Mouse (Mus musculus): Measurements from ENCODE around the gene Axl. TPM values are rescaled to one million over a fixed set of nuclear protein-coding genes. Genes with fewer than 3 reads are reported as not detected.

The Axl gene
- polyA plus RNA-seq (2014; fragmentation: Illumina TruSeq; extraction: RNeasy Lipid Tissue Mini Kit (QIAGEN cat#74804); ENCODE audit: low replicate concordance) = 12.1 TPM

DNA sequence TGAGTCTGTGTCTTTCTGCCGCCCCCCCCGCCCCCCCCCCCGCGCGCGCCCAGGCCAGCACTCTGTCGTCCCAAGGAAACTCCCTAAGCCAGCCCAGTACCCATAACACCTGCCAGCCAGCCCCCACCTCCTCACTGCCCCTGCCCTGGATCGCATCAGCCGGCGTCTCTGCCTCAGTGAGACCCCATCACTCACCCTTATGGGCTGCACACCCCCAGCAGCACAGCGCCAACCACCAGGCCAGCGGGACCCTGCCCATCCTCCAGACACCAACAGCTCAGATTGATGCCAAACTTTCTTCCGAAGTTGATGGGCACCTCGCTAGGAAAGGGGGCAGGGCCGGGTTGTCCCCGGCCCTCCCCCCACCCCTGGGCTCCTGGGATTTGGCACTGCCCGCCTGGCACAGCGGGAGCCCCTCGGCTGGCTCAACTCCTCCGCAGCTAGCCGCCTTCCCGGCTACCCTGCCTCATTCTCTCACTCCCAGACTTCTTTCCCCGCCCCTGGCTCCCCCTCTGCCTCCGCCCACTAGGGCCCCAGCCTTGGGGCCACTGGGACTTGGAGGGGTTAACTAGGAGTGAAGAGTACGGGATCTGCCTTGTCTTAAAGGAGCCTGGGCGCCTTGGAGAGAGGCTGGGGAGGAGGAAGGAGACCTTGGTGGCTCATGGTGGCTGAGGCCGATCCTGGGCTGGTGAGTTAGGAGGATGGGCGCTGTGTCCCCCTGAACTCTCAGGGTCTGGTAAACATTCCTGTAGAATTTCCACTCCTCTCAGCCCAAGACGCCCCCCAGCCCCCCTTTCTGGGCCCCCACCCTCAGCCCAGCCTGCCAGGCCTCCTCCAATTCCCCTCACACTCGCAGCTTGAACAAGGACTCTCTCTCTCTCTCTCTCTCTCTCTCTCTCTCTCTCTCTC lies at the start of gene Axl:
Axl (minus strand) TSS at position 486 of the 909 bp plus-strand sequence.

GRCm38 (mm10) chr7:25816241-25816919 lies 27.9 kb upstream of the Axl start, which contains the start of gene Cyp2s1:
Gene Cyp2s1 (minus strand): TSS chr7:25816913.

DNA sequence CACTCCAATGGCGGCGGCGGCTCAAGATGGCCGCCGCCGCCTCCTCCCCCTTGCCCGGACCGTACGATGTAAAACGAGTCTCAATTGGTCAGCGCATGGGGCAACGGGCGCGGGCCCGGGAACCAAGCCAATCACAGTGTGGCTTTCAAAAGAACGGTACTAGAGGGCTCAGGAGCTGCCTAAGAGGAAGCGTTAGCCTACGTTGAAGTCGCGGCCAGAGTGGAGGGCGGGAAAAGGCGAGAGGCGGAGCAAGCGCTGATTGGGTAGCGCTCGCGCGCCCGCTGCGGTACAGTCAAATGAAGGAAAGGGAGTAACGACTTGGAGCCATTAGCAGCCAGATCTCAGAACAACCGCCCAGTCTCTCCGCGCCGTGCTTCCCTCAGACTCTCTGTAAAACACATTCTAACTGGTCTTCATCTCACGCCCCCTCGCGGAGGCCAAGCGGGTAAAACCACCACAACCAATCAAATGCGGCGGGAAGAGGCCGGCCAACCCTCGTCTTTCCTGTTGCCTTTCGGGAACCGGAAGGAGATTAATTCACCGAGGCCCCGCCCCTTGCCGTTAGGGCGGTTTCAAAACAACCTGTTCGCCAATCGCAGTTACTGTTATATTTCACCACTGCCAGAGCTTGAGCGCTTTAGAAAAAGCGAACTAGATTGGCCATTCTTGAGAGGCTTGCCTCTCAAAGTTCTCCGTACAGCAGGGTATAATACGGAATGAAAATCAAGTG lies 33.6 kb downstream of the Axl start, which contains the start of gene Hnrnpul1:
Hnrnpul1 (minus strand) TSS at position 20 of the 730 bp plus-strand sequence.

DNA sequence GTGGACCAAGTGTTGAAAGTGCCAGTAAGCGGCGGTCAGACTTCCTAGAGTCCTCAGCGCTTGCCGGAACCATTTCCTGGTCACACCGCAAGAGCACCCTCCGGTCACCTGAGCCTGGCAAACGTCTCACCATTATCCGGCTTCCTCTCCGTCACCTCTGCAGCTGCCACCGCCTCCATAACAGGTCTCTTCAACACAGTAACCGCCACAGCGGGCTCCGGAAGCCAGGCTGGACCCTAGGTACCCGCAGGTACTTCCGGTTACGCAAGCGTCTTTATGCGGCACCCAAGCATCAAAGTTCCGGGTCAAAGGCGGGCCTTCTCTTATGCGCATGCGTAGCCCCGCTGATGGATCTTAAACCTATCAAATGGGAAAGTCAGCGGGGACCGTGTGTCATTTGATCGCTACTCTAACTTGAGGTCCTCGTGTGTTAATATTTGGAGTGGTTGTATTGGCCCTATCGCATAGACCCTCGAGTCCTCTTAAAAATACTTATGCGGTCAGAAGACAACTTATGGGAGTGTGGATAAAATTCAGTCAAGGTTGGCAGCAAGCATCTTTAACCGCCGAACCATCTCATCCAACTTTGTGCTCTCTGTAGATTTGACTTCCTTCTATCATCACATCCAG lies 69.6 kb downstream of the Axl start, which contains the start of gene Ccdc97:
Ccdc97 (minus strand) TSS at position 301 of the 630 bp plus-strand sequence.

Other genes starting within 250 kb of the Axl start
- 0.71 TPM for gene Ceacam2, start 248.8 kb downstream of the Axl start, polyA plus RNA-seq (2014; fragmentation: Illumina TruSeq; extraction: RNeasy Lipid Tissue Mini Kit (QIAGEN cat#74804); ENCODE audit: low replicate concordance)
- gene Erich4, start 172.8 kb downstream of the Axl start, polyA plus RNA-seq (2014; fragmentation: Illumina TruSeq; extraction: RNeasy Lipid Tissue Mini Kit (QIAGEN cat#74804); ENCODE audit: low replicate concordance) = 3.4 TPM
- 32.4 TPM for gene Dmac2, start 169.3 kb downstream of the Axl start, polyA plus RNA-seq (2014; fragmentation: Illumina TruSeq; extraction: RNeasy Lipid Tissue Mini Kit (QIAGEN cat#74804); ENCODE audit: low replicate concordance)
- not detected for gene B3gnt8, start 162.1 kb downstream of the Axl start, polyA plus RNA-seq (2014; fragmentation: Illumina TruSeq; extraction: RNeasy Lipid Tissue Mini Kit (QIAGEN cat#74804); ENCODE audit: low replicate concordance)
- not detected for gene Bckdha, start 129.7 kb downstream of the Axl start, polyA plus RNA-seq (2014; fragmentation: Illumina TruSeq; extraction: RNeasy Lipid Tissue Mini Kit (QIAGEN cat#74804); ENCODE audit: low replicate concordance)
- 0.89 TPM for gene Exosc5, start 129.5 kb downstream of the Axl start, polyA plus RNA-seq (2014; fragmentation: Illumina TruSeq; extraction: RNeasy Lipid Tissue Mini Kit (QIAGEN cat#74804); ENCODE audit: low replicate concordance)
- not detected for gene Tmem91, start 113.5 kb downstream of the Axl start, polyA plus RNA-seq (2014; fragmentation: Illumina TruSeq; extraction: RNeasy Lipid Tissue Mini Kit (QIAGEN cat#74804); ENCODE audit: low replicate concordance)
- gene B9d2, start 107.9 kb downstream of the Axl start, polyA plus RNA-seq (2014; fragmentation: Illumina TruSeq; extraction: RNeasy Lipid Tissue Mini Kit (QIAGEN cat#74804); ENCODE audit: low replicate concordance) = not detected
- gene Tgfb1, start 101.7 kb downstream of the Axl start, polyA plus RNA-seq (2014; fragmentation: Illumina TruSeq; extraction: RNeasy Lipid Tissue Mini Kit (QIAGEN cat#74804); ENCODE audit: low replicate concordance) = 0.52 TPM
- 0.56 TPM for gene Ccdc97, start 69.6 kb downstream of the Axl start, polyA plus RNA-seq (2014; fragmentation: Illumina TruSeq; extraction: RNeasy Lipid Tissue Mini Kit (QIAGEN cat#74804); ENCODE audit: low replicate concordance)
- 29.2 TPM for gene Hnrnpul1, start 33.9 kb downstream of the Axl start, polyA plus RNA-seq (2014; fragmentation: Illumina TruSeq; extraction: RNeasy Lipid Tissue Mini Kit (QIAGEN cat#74804); ENCODE audit: low replicate concordance)
- gene Cyp2s1, start 28.2 kb upstream of the Axl start, polyA plus RNA-seq (2014; fragmentation: Illumina TruSeq; extraction: RNeasy Lipid Tissue Mini Kit (QIAGEN cat#74804); ENCODE audit: low replicate concordance) = 7.0 TPM
- 600 TPM for gene Cyp2b10, start 108.9 kb upstream of the Axl start, polyA plus RNA-seq (2014; fragmentation: Illumina TruSeq; extraction: RNeasy Lipid Tissue Mini Kit (QIAGEN cat#74804); ENCODE audit: low replicate concordance)

Data from small intestine, adult 10 weeks (tissue).